Mouse (Mus musculus) urinary bladder, postnatal 4 days (tissue): ENCODE results near the gene Rab3gap2.

Experiments used
- DNase-seq, 2 experiments: peaks; one replicate each; pipeline ENCODE4 v3.0.0; 2021 to 2022; ENCODE audit warnings: low spot score in 2 of 2

The Rab3gap2 gene

GRCm38 (mm10) chr1:185329851-185330250 lies 125.9 kb downstream of the Rab3gap2 start:
- DNase-seq, result no peak

GRCm38 (mm10) chr1:185331364-185331763 lies 127.4 kb downstream of the Rab3gap2 start:
- no peak for DNase-seq

- DNase-seq, result peak; percentile 86
Observed at GRCm38 (mm10) chr1:185331983-185332430, 128.1 kb downstream of the Rab3gap2 start, which contains the start of gene Bpnt1. Gene Bpnt1 (plus strand): TSS chr1:185332149.

- DNase-seq, result no peak
Observed at GRCm38 (mm10) chr1:185333651-185334050, 129.7 kb downstream of the Rab3gap2 start.

GRCm38 (mm10) chr1:185334136-185334535 lies 130.2 kb downstream of the Rab3gap2 start:
- no peak for DNase-seq

DNA sequence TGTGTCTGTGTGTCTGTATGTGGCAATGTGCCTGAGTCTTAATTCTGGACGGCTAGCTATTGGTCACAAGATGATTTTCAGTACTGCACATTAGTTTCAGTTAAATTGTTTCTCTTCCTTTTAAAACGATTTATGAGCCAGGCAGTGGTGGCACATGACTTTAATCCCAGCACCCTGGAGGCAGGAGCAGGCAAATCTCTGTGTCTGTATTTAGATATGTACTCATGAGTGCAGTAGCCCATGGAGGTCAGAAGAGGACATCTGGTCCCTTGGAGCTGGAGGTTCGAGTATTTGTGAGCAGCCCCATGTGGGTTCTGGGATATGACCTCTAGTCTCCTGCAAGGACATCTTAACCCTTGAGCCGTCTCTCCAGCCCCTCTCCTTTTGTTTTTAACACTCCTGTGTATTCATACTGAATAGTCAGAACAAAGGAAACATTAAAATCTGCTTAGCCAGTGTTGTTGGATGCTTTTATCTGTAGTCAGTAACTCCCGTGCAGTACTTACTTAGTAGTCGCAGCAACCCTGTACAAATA lies 131.4 kb downstream of the Rab3gap2 start:
- DNase-seq, result no peak
